ENCODE assay signal across 8 mouse cellular contexts in the genomic region with DNA sequence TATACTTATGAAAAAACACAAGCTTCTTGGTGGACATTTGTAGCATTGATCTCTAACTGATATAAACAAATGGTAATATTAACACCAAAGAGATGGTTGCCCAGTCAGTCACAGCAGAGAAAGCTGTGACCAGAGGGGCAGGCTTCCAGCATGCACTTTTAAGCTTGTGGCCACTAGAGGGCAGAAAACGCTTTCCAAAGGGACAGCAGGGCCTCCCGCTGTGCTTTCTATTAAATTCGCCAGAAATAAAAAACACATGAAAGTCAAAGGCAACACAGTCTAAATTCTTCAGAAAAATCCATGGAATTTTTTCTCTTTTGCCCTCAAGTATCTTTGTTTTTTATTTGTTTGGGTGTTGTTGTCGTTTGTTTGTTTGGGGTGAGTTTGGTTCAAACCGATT. TPM values are rescaled to one million over a fixed set of nuclear protein-coding genes. Genes with fewer than 3 reads are reported as not detected.
A peak's percentile ranks its signal among the peaks of the same experiment; 100 is the strongest.
DNase-seq lines count a peak whose midpoint lies in the region; ATAC-seq and TF ChIP-seq lines count a peak whose summit lies in the region.

No protein-coding gene starts in this region.

- peak overlapping the region; percentile 22; the same call in 1 of the 2 replicates for H3K4me3 ChIP-seq in embryonic facial prominence, embryonic 12.5 days
- peak overlapping the region; percentile 35 for H3K4me3 ChIP-seq in heart, embryonic 12.5 days
- H3K4me3 ChIP-seq in kidney, embryonic 16.5 days (ENCODE audit: low read length), result peak overlapping the region; percentile 22; the same call in 1 of the 2 replicates
- peak overlapping the region; percentile 20 for H3K4me3 ChIP-seq in limb, embryonic 15.5 days
- H3K4me3 ChIP-seq in stomach, postnatal 0 days (ENCODE audit: low read depth, low read length), result no peak overlapping the region; the same call in 1 of the 2 replicates

- no peak for ATAC-seq in embryonic facial prominence, embryonic 12.5 days (ENCODE audit: insufficient number of reproducible peaks, insufficient read depth, low FRiP score, low TSS enrichment)
- ATAC-seq in heart, embryonic 12.5 days (ENCODE audit: insufficient number of reproducible peaks, low FRiP score), result 0 out of 2 replicates have a peak, but pooled peaks have one; percentile 39
- peak; percentile 73; the same call in 1 of the 2 replicates for ATAC-seq in kidney, embryonic 16.5 days (ENCODE audit: low FRiP score, low TSS enrichment)
- no peak for ATAC-seq in limb, embryonic 15.5 days (ENCODE audit: insufficient number of reproducible peaks, low FRiP score, low TSS enrichment, low read depth)
- ATAC-seq in stomach, postnatal 0 days (ENCODE audit: low FRiP score, low TSS enrichment), result peak; percentile 74; the same call in 1 of the 2 replicates

- H3K27me3 ChIP-seq in embryonic facial prominence, embryonic 12.5 days, result 0 out of 2 replicates have a peak, but pooled peaks cover 2% of the 10 kb centered on the region
- no peaks in the 10 kb centered on the region for H3K27me3 ChIP-seq in heart, embryonic 12.5 days (replicated peaks)
- no peaks in the 10 kb centered on the region for H3K27me3 ChIP-seq in kidney, embryonic 16.5 days (ENCODE audit: insufficient read depth, low read length)
- no peaks in the 10 kb centered on the region for H3K27me3 ChIP-seq in limb, embryonic 15.5 days
- no peaks in the 10 kb centered on the region for H3K27me3 ChIP-seq in stomach, postnatal 0 days (ENCODE audit: control insufficient read depth, insufficient read depth, low read length)

- no peak for TF ChIP-seq EP300 in stomach, postnatal 0 days (optimal IDR thresholded peaks at IDR 0.05)

- peak; percentile 97 for TF ChIP-seq CTCF in stomach, postnatal 0 days (IDR thresholded peaks at IDR 0.05; ENCODE audit: low read depth)

- peak overlapping the region; percentile 50 for H3K4me2 ChIP-seq in embryonic facial prominence, embryonic 12.5 days (replicated peaks)
- peak overlapping the region; percentile 72 for H3K4me2 ChIP-seq in heart, embryonic 12.5 days
- peak overlapping the region; percentile 49 for H3K4me2 ChIP-seq in kidney, embryonic 16.5 days (replicated peaks; ENCODE audit: low read depth, low read length)
- peak overlapping the region; percentile 45 for H3K4me2 ChIP-seq in limb, embryonic 15.5 days
- peak overlapping the region; percentile 50 for H3K4me2 ChIP-seq in stomach, postnatal 0 days (replicated peaks; ENCODE audit: low read depth)

- no peaks in the 10 kb centered on the region for H3K36me3 ChIP-seq in embryonic facial prominence, embryonic 12.5 days
- H3K36me3 ChIP-seq in heart, embryonic 12.5 days, result peaks cover 9% of the 10 kb centered on the region; the same call in 1 of the 2 replicates
- H3K36me3 ChIP-seq in kidney, embryonic 16.5 days (ENCODE audit: insufficient read depth, low read length), result no peaks in the 10 kb centered on the region
- no peaks in the 10 kb centered on the region for H3K36me3 ChIP-seq in limb, embryonic 15.5 days
- no peaks in the 10 kb centered on the region for H3K36me3 ChIP-seq in stomach, postnatal 0 days (ENCODE audit: control insufficient read depth, insufficient read depth, low read length)

- H3K27ac ChIP-seq in embryonic facial prominence, embryonic 12.5 days, result no peak overlapping the region
- no peak overlapping the region for H3K27ac ChIP-seq in heart, embryonic 12.5 days (ENCODE audit: poor library complexity, severe bottlenecking)
- H3K27ac ChIP-seq in kidney, embryonic 16.5 days (ENCODE audit: low read length), result no peak overlapping the region
- no peak overlapping the region for H3K27ac ChIP-seq in limb, embryonic 15.5 days
- H3K27ac ChIP-seq in stomach, postnatal 0 days (replicated peaks), result no peak overlapping the region

- H3K9me3 ChIP-seq in embryonic facial prominence, embryonic 12.5 days, result no peaks in the 10 kb centered on the region
- no peaks in the 10 kb centered on the region for H3K9me3 ChIP-seq in heart, embryonic 12.5 days (replicated peaks)
- H3K9me3 ChIP-seq in kidney, embryonic 16.5 days (ENCODE audit: low read length), result peaks cover 3% of the 10 kb centered on the region; the same call in 1 of the 2 replicates
- H3K9me3 ChIP-seq in limb, embryonic 15.5 days, result no peaks in the 10 kb centered on the region
- no peaks in the 10 kb centered on the region for H3K9me3 ChIP-seq in stomach, postnatal 0 days (ENCODE audit: control insufficient read depth, low read length)

- no peak overlapping the region for H3K9ac ChIP-seq in embryonic facial prominence, embryonic 12.5 days
- 0 out of 2 replicates have a peak overlapping the region, but pooled peaks have one; percentile 3 for H3K9ac ChIP-seq in heart, embryonic 12.5 days
- H3K9ac ChIP-seq in kidney, embryonic 16.5 days (replicated peaks; ENCODE audit: low read length), result no peak overlapping the region
- no peak overlapping the region for H3K9ac ChIP-seq in limb, embryonic 15.5 days
- no peak overlapping the region for H3K9ac ChIP-seq in stomach, postnatal 0 days (ENCODE audit: low read length)

- peak; percentile 69 to 71 for DNase-seq in B cell, adult 2 months
- DNase-seq in adrenal gland, postnatal 25 days, result peak; percentile 67
- DNase-seq in neural tube, embryonic 10.5 days (ENCODE audit: extremely low spot score, low spot score), result peak; percentile 71
- peak; percentile 73 for DNase-seq in stomach, postnatal 0 days (ENCODE audit: low spot score)

- 11% methylated on average over 5 of the region's 5 CpGs for WGBS in embryonic facial prominence, embryonic 12.5 days
- WGBS in heart, embryonic 12.5 days, result 18% methylated on average over 5 of the region's 5 CpGs
- 18% methylated on average over 5 of the region's 5 CpGs for WGBS in kidney, embryonic 16.5 days
- 3% methylated on average over 5 of the region's 5 CpGs for WGBS in limb, embryonic 15.5 days
- 12% methylated on average over 5 of the region's 5 CpGs for WGBS in stomach, postnatal 0 days

- H3K4me1 ChIP-seq in embryonic facial prominence, embryonic 12.5 days, result no peaks in the 10 kb centered on the region
- no peaks in the 10 kb centered on the region for H3K4me1 ChIP-seq in heart, embryonic 12.5 days (replicated peaks)
- H3K4me1 ChIP-seq in kidney, embryonic 16.5 days (ENCODE audit: insufficient read depth, low read length), result 0 out of 2 replicates have a peak, but pooled peaks cover 2% of the 10 kb centered on the region
- peaks cover 17% of the 10 kb centered on the region for H3K4me1 ChIP-seq in limb, embryonic 15.5 days
- no peaks in the 10 kb centered on the region for H3K4me1 ChIP-seq in stomach, postnatal 0 days (replicated peaks; ENCODE audit: control insufficient read depth, insufficient read depth)

RNA-seq across cellular contexts. Expression of gene Ptprb, which starts 55.1 kb away (rescaled TPM):
- 32.8 and 42.3 TPM in 2 replicates for total RNA-seq in adrenal gland, postnatal 25 days (2021)
- 2.4 and 3.6 TPM in 2 replicates for polyA plus RNA-seq in embryonic facial prominence, embryonic 12.5 days (2016; fragmentation: Nextera tagmentation; extraction: Ambion mirVana)
- 11.1 and 14.6 TPM in 2 replicates for polyA plus RNA-seq in heart, embryonic 12.5 days (2016; fragmentation: Nextera tagmentation; extraction: Ambion mirVana)
- polyA plus RNA-seq in kidney, embryonic 16.5 days (2015; fragmentation: Nextera tagmentation; extraction: Ambion mirVana), result 7.0 and 7.3 TPM in 2 replicates
- 3.8 and 4.5 TPM in 2 replicates for polyA plus RNA-seq in limb, embryonic 15.5 days (2015; fragmentation: Nextera tagmentation; extraction: Ambion mirVana)
- polyA plus RNA-seq in stomach, postnatal 0 days (2015; fragmentation: Nextera tagmentation; extraction: Ambion mirVana), result 2.5 and 2.8 TPM in 2 replicates

Comparison
In these comparisons a context has a peak if more than half of its experiments do, and no peak if none do; other contexts are left out.
1. ATAC-seq: peak in heart, embryonic 12.5 days (single experiment), kidney, embryonic 16.5 days (single experiment) and stomach, postnatal 0 days (single experiment); none in embryonic facial prominence, embryonic 12.5 days (single experiment) and limb, embryonic 15.5 days (single experiment).
2. Peak in every context shown above with its lines, with median percentiles within 50 percentile points of each other: DNase-seq and H3K4me2 ChIP-seq.